Mouse (Mus musculus): ENCODE data around the gene Ifitm6. TPM values are rescaled to one million over a fixed set of nuclear protein-coding genes. Genes with fewer than 3 reads are reported as not detected.
"Not testable (repeated sequence)": the region's sequence is repeated elsewhere in the genome, so short reads cannot be mapped to it uniquely, and the experiment has no call there.

The Ifitm6 gene
- polyA plus RNA-seq (2012; fragmentation: generic; extraction: Trizol), result 4.4 TPM

GRCm38 (mm10) chr7:141017824-141018223 lies at the start of gene Ifitm6:
Ifitm6 (minus strand) TSS chr7:141017924.
- not testable (repeated sequence) for H3K4me3 ChIP-seq; H3K27me3 ChIP-seq (ENCODE audit: control insufficient read depth, insufficient read depth, insufficient read length); H3K36me3 ChIP-seq (ENCODE audit: control insufficient read depth, insufficient read depth); H3K79me2 ChIP-seq (ENCODE audit: control insufficient read depth, insufficient read depth); H3ac ChIP-seq (ENCODE audit: control insufficient read depth, insufficient read length)
- peak within 1 kb of the TSS; percentile 64 for H3K4me2 ChIP-seq (ENCODE audit: low read depth)

GRCm38 (mm10) chr7:141064576-141064975 lies 46.9 kb upstream of the Ifitm6 start:
- no peaks in the 10 kb centered on the region for H3K79me2 ChIP-seq (ENCODE audit: control insufficient read depth, insufficient read depth)
- no peak overlapping the region for H3K4me2 ChIP-seq (ENCODE audit: low read depth)
- H3ac ChIP-seq (ENCODE audit: control insufficient read depth, insufficient read length), result no peak overlapping the region
- no peak overlapping the region for H3K4me3 ChIP-seq
- H3K27me3 ChIP-seq (ENCODE audit: control insufficient read depth, insufficient read depth, insufficient read length), result peaks cover 7% of the 10 kb centered on the region
- TF ChIP-seq SRF (IDR thresholded peaks at IDR 0.05; ENCODE audit: control insufficient read depth, insufficient read length, low read depth), result no peak
- no peak for TF ChIP-seq USF1 (IDR thresholded peaks at IDR 0.05; ENCODE audit: low read depth)
- no peak for TF ChIP-seq MYOD1 (IDR thresholded peaks at IDR 0.05; ENCODE audit: control insufficient read depth in 1 of 3, insufficient read length in 2 of 3, low read depth in 2 of 3)
- TF ChIP-seq MAX (IDR thresholded peaks at IDR 0.05; ENCODE audit: low read depth), result no peak
- no peak for TF ChIP-seq E2F4 (IDR thresholded peaks at IDR 0.05; ENCODE audit: insufficient read depth)
- no peak for TF ChIP-seq POLR2A (IDR thresholded peaks at IDR 0.05; ENCODE audit: insufficient read length, low read depth)
- TF ChIP-seq POLR2AphosphoS2 (IDR thresholded peaks at IDR 0.05; ENCODE audit: insufficient read length, low read depth), result no peak
- no peak for TF ChIP-seq TCF12 (IDR thresholded peaks at IDR 0.05; ENCODE audit: insufficient read depth, poor library complexity, severe bottlenecking)
- TF ChIP-seq REST (IDR thresholded peaks at IDR 0.05; ENCODE audit: insufficient read depth, insufficient read length), result no peak
- TF ChIP-seq CEBPB (IDR thresholded peaks at IDR 0.05; ENCODE audit: insufficient read depth, poor library complexity, severe bottlenecking), result no peak
- no peak for TF ChIP-seq TCF3 (IDR thresholded peaks at IDR 0.05; ENCODE audit: insufficient read length, low read depth)
- TF ChIP-seq MYOG (IDR thresholded peaks at IDR 0.05; ENCODE audit: control insufficient read depth in 1 of 3, insufficient read depth in 1 of 3, insufficient read length in 2 of 3, low read depth in 2 of 3), result no peak
- H3K36me3 ChIP-seq (ENCODE audit: control insufficient read depth, insufficient read depth), result no peaks in the 10 kb centered on the region

GRCm38 (mm10) chr7:141064175-141064574 lies 46.5 kb upstream of the Ifitm6 start:
- no peak overlapping the region for H3ac ChIP-seq (ENCODE audit: control insufficient read depth, insufficient read length)
- no peak overlapping the region for H3K4me3 ChIP-seq
- H3K4me2 ChIP-seq (ENCODE audit: low read depth), result no peak overlapping the region
- no peaks in the 10 kb centered on the region for H3K36me3 ChIP-seq (ENCODE audit: control insufficient read depth, insufficient read depth)
- no peaks in the 10 kb centered on the region for H3K79me2 ChIP-seq (ENCODE audit: control insufficient read depth, insufficient read depth)
- peaks cover 7% of the 10 kb centered on the region for H3K27me3 ChIP-seq (ENCODE audit: control insufficient read depth, insufficient read depth, insufficient read length)
- TF ChIP-seq POLR2AphosphoS2 (IDR thresholded peaks at IDR 0.05; ENCODE audit: insufficient read length, low read depth), result no peak
- no peak for TF ChIP-seq MYOG (IDR thresholded peaks at IDR 0.05; ENCODE audit: control insufficient read depth in 1 of 3, insufficient read depth in 1 of 3, insufficient read length in 2 of 3, low read depth in 2 of 3)
- no peak for TF ChIP-seq CEBPB (IDR thresholded peaks at IDR 0.05; ENCODE audit: insufficient read depth, poor library complexity, severe bottlenecking)
- TF ChIP-seq TCF3 (IDR thresholded peaks at IDR 0.05; ENCODE audit: insufficient read length, low read depth), result no peak
- TF ChIP-seq MAX (IDR thresholded peaks at IDR 0.05; ENCODE audit: low read depth), result no peak
- TF ChIP-seq POLR2A (IDR thresholded peaks at IDR 0.05; ENCODE audit: insufficient read length, low read depth), result no peak
- no peak for TF ChIP-seq REST (IDR thresholded peaks at IDR 0.05; ENCODE audit: insufficient read depth, insufficient read length)
- TF ChIP-seq E2F4 (IDR thresholded peaks at IDR 0.05; ENCODE audit: insufficient read depth), result no peak
- TF ChIP-seq SRF (IDR thresholded peaks at IDR 0.05; ENCODE audit: control insufficient read depth, insufficient read length, low read depth), result no peak
- no peak for TF ChIP-seq USF1 (IDR thresholded peaks at IDR 0.05; ENCODE audit: low read depth)
- no peak for TF ChIP-seq MYOD1 (IDR thresholded peaks at IDR 0.05; ENCODE audit: control insufficient read depth in 1 of 3, insufficient read length in 2 of 3, low read depth in 2 of 3)
- no peak for TF ChIP-seq TCF12 (IDR thresholded peaks at IDR 0.05; ENCODE audit: insufficient read depth, poor library complexity, severe bottlenecking)

- no peak overlapping the region for H3ac ChIP-seq (ENCODE audit: control insufficient read depth, insufficient read length)
- no peak overlapping the region for H3K4me2 ChIP-seq (ENCODE audit: low read depth)
- TF ChIP-seq CEBPB (IDR thresholded peaks at IDR 0.05; ENCODE audit: insufficient read depth, poor library complexity, severe bottlenecking), result no peak
- no peak for TF ChIP-seq USF1 (IDR thresholded peaks at IDR 0.05; ENCODE audit: low read depth)
- TF ChIP-seq TCF3 (IDR thresholded peaks at IDR 0.05; ENCODE audit: insufficient read length, low read depth), result no peak
- no peak for TF ChIP-seq E2F4 (IDR thresholded peaks at IDR 0.05; ENCODE audit: insufficient read depth)
- no peak for TF ChIP-seq MAX (IDR thresholded peaks at IDR 0.05; ENCODE audit: low read depth)
- TF ChIP-seq MYOG (IDR thresholded peaks at IDR 0.05; ENCODE audit: control insufficient read depth in 1 of 3, insufficient read depth in 1 of 3, insufficient read length in 2 of 3, low read depth in 2 of 3), result no peak
- TF ChIP-seq POLR2A (IDR thresholded peaks at IDR 0.05; ENCODE audit: insufficient read length, low read depth), result no peak
- no peak for TF ChIP-seq TCF12 (IDR thresholded peaks at IDR 0.05; ENCODE audit: insufficient read depth, poor library complexity, severe bottlenecking)
- TF ChIP-seq REST (IDR thresholded peaks at IDR 0.05; ENCODE audit: insufficient read depth, insufficient read length), result no peak
- no peak for TF ChIP-seq MYOD1 (IDR thresholded peaks at IDR 0.05; ENCODE audit: control insufficient read depth in 1 of 3, insufficient read length in 2 of 3, low read depth in 2 of 3)
- no peak for TF ChIP-seq POLR2AphosphoS2 (IDR thresholded peaks at IDR 0.05; ENCODE audit: insufficient read length, low read depth)
- TF ChIP-seq SRF (IDR thresholded peaks at IDR 0.05; ENCODE audit: control insufficient read depth, insufficient read length, low read depth), result no peak
- no peak overlapping the region for H3K4me3 ChIP-seq
- no peaks in the 10 kb centered on the region for H3K36me3 ChIP-seq (ENCODE audit: control insufficient read depth, insufficient read depth)
- no peaks in the 10 kb centered on the region for H3K79me2 ChIP-seq (ENCODE audit: control insufficient read depth, insufficient read depth)
- peaks cover 7% of the 10 kb centered on the region for H3K27me3 ChIP-seq (ENCODE audit: control insufficient read depth, insufficient read depth, insufficient read length)
Observed at GRCm38 (mm10) chr7:141063353-141063752, 45.6 kb upstream of the Ifitm6 start.

- Histone ChIP-seq H3K27me3 (ENCODE audit: control insufficient read depth, insufficient read depth, insufficient read length) (peaks cover 7% of the 10 kb centered on the region), H3ac (ENCODE audit: control insufficient read depth, insufficient read length) (no peak overlapping the region), H3K4me2 (ENCODE audit: low read depth) (no peak overlapping the region), H3K79me2 (ENCODE audit: control insufficient read depth, insufficient read depth) (no peaks in the 10 kb centered on the region), H3K4me3 (no peak overlapping the region), H3K36me3 (ENCODE audit: control insufficient read depth, insufficient read depth) (no peaks in the 10 kb centered on the region)
- TF ChIP-seq TCF12 (IDR thresholded peaks at IDR 0.05; ENCODE audit: insufficient read depth, poor library complexity, severe bottlenecking) (no peak), MYOG (IDR thresholded peaks at IDR 0.05; ENCODE audit: control insufficient read depth in 1 of 3, insufficient read depth in 1 of 3, insufficient read length in 2 of 3, low read depth in 2 of 3) (no peak), REST (IDR thresholded peaks at IDR 0.05; ENCODE audit: insufficient read depth, insufficient read length) (no peak), E2F4 (IDR thresholded peaks at IDR 0.05; ENCODE audit: insufficient read depth) (no peak), MYOD1 (IDR thresholded peaks at IDR 0.05; ENCODE audit: control insufficient read depth in 1 of 3, insufficient read length in 2 of 3, low read depth in 2 of 3) (no peak), POLR2AphosphoS2 (IDR thresholded peaks at IDR 0.05; ENCODE audit: insufficient read length, low read depth) (no peak), CEBPB (IDR thresholded peaks at IDR 0.05; ENCODE audit: insufficient read depth, poor library complexity, severe bottlenecking) (no peak), POLR2A (IDR thresholded peaks at IDR 0.05; ENCODE audit: insufficient read length, low read depth) (no peak), TCF3 (IDR thresholded peaks at IDR 0.05; ENCODE audit: insufficient read length, low read depth) (no peak), MAX (IDR thresholded peaks at IDR 0.05; ENCODE audit: low read depth) (no peak), USF1 (IDR thresholded peaks at IDR 0.05; ENCODE audit: low read depth) (no peak), SRF (IDR thresholded peaks at IDR 0.05; ENCODE audit: control insufficient read depth, insufficient read length, low read depth) (no peak)
Observed at GRCm38 (mm10) chr7:141062525-141062924, 44.8 kb upstream of the Ifitm6 start.
